Mouse (Mus musculus): Measurements from ENCODE around the gene Lrrk1. TPM values are rescaled to one million over a fixed set of nuclear protein-coding genes. Genes with fewer than 3 reads are reported as not detected.

The Lrrk1 gene
- polyA plus RNA-seq, 1 experiment from 2014 or later = 19.5 TPM

DNA sequence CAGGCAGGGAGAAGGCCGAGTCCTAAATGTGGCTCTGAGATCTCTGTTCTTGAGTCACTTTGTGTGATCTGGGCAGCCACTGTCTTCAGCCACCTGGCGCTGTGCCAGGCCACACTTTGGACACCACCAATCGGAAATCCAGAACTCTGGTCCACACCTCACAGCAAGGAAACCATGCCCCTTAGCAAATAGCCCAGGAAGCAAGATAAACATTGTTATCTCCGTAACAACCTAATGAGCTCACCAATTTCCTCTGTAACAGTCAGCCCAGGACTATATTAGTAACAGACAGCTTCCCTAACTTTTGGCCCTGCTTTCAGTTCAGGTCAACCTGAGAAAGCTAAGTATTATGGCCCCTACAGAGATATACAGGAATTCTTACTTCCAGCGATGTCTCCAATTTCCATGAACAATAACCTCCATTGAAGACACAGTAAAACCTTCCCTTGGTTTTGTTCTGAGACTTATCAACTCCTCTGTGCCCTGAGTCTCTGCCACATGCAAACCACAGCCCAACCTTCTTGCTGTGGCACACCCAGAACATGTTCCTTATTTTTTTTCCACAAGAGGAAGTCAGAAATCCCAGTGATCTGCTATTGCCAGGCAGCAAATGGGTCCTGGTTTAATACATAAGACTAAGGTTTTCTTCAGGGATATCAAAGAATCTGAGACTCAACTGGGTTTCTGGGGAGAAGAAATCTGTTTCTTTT lies 78.8 kb downstream of the Lrrk1 start:
- WGBS = 50% methylated on average over 5 of the region's 5 CpGs
- Histone ChIP-seq H3K27ac (peak overlapping the region; percentile 80), H3K27me3 (replicated peaks) (no peaks in the 10 kb centered on the region), H3K4me2 (no peak overlapping the region), H3K4me3 (replicated peaks) (no peak overlapping the region), H3K9ac (no peak overlapping the region), H3K36me3 (0 out of 2 replicates have a peak, but pooled peaks cover 7% of the 10 kb centered on the region), H3K9me3 (no peaks in the 10 kb centered on the region), H3K4me1 (peaks cover 9% of the 10 kb centered on the region; the same call in 1 of the 2 replicates)
- peak; percentile 85 for ATAC-seq (ENCODE audit: insufficient read depth, low FRiP score, low read depth)

DNA sequence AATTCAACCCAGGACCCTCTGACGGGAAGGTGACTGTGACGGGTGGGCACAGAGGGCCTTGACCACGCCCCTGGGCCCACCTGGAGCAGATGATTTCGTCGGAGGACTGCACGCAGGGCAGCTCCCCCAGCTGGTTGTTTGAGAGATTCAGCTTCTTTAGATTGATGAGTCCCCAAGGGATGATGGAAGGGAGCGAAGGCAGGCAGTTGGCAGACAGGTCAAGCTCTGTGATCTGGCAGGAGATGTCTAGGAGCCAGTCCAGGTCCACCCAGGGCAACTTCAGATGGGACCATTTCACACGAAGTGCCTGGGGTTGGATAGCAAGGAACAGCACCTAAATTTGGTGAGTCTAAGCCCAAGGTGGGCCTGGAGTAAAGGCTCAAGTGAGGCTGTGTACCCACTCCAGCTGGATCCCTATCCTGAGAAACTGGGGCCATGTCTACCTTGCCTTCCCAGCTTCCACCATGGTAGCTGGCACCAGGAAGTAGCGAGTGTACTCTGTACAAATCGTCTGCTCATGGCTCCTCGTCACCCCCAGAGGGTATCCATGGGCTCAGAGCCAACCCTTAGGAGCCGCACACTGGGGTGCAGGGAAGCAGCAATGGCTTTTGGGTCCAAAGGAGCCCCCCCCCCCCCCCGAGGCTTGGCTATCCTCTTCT lies 79.4 kb downstream of the Lrrk1 start:
- ATAC-seq (ENCODE audit: insufficient read depth, low FRiP score, low read depth) = peak; percentile 38
- Histone ChIP-seq H3K9me3 (no peaks in the 10 kb centered on the region), H3K9ac (no peak overlapping the region), H3K4me3 (replicated peaks) (no peak overlapping the region), H3K36me3 (0 out of 2 replicates have a peak, but pooled peaks cover 10% of the 10 kb centered on the region), H3K27me3 (replicated peaks) (no peaks in the 10 kb centered on the region), H3K4me1 (peaks cover 11% of the 10 kb centered on the region; the same call in 1 of the 2 replicates), H3K4me2 (no peak overlapping the region), H3K27ac (peak overlapping the region; percentile 80)
- 71% methylated on average over 13 of the region's 13 CpGs for WGBS

DNA sequence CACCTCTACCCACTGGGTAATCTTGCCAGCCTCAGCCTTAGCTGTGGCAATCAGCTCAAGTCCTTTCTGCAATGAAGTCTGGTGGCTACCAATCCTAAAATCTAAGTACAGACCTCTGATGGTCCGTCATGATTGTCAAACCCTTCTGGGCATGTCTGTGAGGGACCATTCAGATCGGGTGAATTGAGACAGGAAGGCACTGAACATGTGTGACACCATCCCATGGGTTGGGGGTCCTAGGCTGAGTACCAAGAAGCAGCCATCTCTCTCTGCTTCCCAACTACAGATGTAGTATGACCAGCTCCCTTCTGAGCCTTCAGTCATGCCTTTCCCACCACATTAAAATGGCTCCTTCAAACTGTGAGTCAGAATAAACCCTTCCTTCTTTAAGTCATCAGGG lies 80.4 kb downstream of the Lrrk1 start:
- peaks cover 11% of the 10 kb centered on the region; the same call in 1 of the 2 replicates for H3K4me1 ChIP-seq
- 0 out of 2 replicates have a peak, but pooled peaks cover 10% of the 10 kb centered on the region for H3K36me3 ChIP-seq
- no peaks in the 10 kb centered on the region for H3K9me3 ChIP-seq
- 81% methylated on average over 2 of the region's 2 CpGs for WGBS
- H3K4me3 ChIP-seq (replicated peaks) = no peak overlapping the region
- H3K9ac ChIP-seq = no peak overlapping the region
- no peak for ATAC-seq (ENCODE audit: insufficient read depth, low FRiP score, low read depth)
- no peak overlapping the region for H3K4me2 ChIP-seq
- H3K27ac ChIP-seq = no peak overlapping the region
- H3K27me3 ChIP-seq (replicated peaks) = no peaks in the 10 kb centered on the region

DNA sequence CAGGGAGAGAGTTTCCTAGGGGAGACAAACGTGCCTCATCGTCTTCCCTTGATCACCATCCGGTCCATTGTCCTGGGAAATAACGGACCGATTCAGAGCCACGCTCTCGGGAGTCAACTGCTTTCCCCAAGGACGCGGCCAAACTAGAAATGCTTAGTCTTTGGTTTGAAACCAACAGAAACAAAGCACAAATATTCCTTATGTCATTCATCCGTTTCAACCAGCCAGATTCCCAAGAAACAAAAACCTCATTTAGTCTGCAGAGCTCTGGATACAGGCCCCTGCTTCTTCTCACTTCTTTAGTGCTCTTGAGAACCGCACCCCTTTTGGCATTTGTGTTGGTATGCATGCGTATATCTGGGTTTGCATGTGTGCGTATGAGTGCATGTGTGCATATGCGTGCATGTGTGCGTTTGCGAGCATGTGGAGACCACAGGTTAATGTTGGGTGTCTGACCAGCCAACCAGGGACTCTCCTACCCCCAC lies 82.4 kb downstream of the Lrrk1 start:
- WGBS = 87% methylated on average over 16 of the region's 16 CpGs
- ATAC-seq (ENCODE audit: insufficient read depth, low FRiP score, low read depth) = no peak
- Histone ChIP-seq H3K9me3 (no peaks in the 10 kb centered on the region), H3K4me2 (no peak overlapping the region), H3K27me3 (replicated peaks) (no peaks in the 10 kb centered on the region), H3K4me1 (0 out of 2 replicates have a peak, but pooled peaks cover 7% of the 10 kb centered on the region), H3K4me3 (replicated peaks) (no peak overlapping the region), H3K36me3 (0 out of 2 replicates have a peak, but pooled peaks cover 10% of the 10 kb centered on the region), H3K9ac (no peak overlapping the region), H3K27ac (no peak overlapping the region)

DNA sequence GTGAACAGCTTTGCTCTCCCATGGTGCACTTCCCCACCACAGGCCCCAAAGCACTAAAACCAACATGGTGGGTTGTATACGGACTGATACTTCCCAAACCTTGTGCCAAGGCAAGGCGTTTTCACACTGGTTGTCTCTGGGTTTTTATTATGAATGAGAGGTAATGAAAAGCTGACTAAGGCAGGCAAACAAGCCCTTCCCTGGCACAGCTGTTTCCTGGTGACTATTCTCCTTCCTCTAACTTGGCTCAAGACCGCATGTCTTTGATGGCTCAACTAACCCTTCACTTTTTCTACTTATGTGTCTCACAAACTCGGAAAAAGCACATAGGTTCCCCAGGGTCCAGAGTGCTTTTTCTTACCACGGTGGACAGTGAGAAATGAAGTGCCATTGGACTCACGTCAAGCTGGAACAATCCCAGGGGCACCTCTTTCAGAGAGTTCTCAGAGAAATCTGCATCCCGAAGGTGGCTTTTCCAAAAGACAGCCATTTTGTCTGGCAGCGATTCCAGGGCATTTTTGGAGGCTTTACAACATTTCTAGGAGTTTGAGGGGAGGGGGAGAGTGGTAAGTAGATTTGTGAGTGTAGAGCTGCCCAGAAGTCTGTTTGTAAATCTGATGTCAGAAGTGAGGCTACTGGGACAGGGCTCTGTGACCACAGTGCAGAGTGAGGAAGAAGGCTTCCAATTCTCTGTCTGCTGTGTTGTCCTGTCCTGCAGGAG lies 83.0 kb downstream of the Lrrk1 start:
- ATAC-seq (ENCODE audit: insufficient read depth, low FRiP score, low read depth) = no peak
- Histone ChIP-seq H3K27me3 (replicated peaks) (no peaks in the 10 kb centered on the region), H3K4me2 (no peak overlapping the region), H3K4me1 (0 out of 2 replicates have a peak, but pooled peaks cover 7% of the 10 kb centered on the region), H3K9ac (no peak overlapping the region), H3K4me3 (replicated peaks) (no peak overlapping the region), H3K27ac (no peak overlapping the region), H3K36me3 (0 out of 2 replicates have a peak, but pooled peaks cover 10% of the 10 kb centered on the region), H3K9me3 (no peaks in the 10 kb centered on the region)
- 77% methylated on average over 8 of the region's 8 CpGs for WGBS

DNA sequence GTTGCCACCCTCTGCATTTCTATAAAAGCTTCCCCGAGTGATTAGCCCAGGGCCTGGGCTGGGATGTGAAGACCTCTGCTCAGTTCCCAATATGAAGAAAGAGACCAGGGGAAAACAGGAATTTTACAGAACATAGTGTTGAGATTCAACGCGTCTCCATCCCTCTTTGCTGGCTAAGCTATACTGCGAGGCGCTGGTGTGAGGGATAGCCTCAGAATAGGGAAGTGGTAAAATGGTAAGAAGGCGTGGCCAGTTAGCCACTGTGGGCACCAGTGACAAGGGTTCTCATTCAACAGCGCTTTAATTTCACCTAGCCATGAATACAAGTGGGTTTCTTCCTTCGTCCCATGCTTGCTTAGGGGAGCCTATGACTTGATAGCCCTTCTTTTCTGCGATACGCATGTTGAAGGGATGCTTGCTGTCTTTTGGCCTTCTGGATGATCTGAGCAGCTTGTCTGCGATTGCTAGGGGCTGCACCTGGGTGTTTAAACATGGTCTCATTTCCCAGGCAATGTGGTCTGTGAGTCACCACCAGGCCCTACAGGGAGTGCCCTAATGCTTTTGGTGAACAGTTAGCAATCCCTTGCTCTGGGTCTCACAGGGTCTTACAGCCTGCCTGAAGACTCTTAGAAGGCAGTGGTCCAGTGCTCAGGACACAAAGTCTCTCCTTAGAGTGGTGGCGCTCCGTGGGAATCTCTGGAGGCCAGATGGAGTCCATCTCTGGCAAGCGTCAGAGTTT lies 84.1 kb downstream of the Lrrk1 start:
- Histone ChIP-seq H3K4me2 (no peak overlapping the region), H3K27ac (no peak overlapping the region), H3K4me1 (0 out of 2 replicates have a peak, but pooled peaks cover 7% of the 10 kb centered on the region), H3K4me3 (replicated peaks) (no peak overlapping the region), H3K36me3 (0 out of 2 replicates have a peak, but pooled peaks cover 13% of the 10 kb centered on the region), H3K9ac (no peak overlapping the region), H3K27me3 (replicated peaks) (no peaks in the 10 kb centered on the region), H3K9me3 (no peaks in the 10 kb centered on the region)
- WGBS = 84% methylated on average over 14 of the region's 14 CpGs
- ATAC-seq (ENCODE audit: insufficient read depth, low FRiP score, low read depth) = no peak

DNA sequence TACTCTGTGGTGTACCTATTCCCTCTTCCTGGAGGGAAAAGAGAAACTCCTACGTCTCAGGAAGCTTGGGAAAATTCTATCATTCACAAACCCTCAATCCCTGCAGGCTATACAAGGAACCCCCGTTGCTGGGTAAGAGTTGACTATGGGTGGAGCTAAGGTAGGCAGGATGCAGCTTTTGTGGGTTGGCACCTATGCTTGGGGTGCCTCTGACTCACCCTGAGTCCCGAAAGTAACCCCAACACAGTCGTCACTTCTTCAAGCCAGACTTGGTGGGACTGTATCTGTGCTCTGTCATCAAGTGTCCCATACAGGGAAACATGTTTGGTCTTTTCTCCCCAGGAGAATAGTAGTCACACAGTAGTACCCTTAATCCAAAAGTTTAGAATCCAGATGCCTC lies 86.7 kb downstream of the Lrrk1 start:
- no peak for ATAC-seq (ENCODE audit: insufficient read depth, low FRiP score, low read depth)
- H3K9me3 ChIP-seq = no peaks in the 10 kb centered on the region
- 0 out of 2 replicates have a peak, but pooled peaks cover 8% of the 10 kb centered on the region for H3K36me3 ChIP-seq
- no peak overlapping the region for H3K4me3 ChIP-seq (replicated peaks)
- 0 out of 2 replicates have a peak, but pooled peaks cover 3% of the 10 kb centered on the region for H3K4me1 ChIP-seq
- H3K27ac ChIP-seq = no peak overlapping the region
- 77% methylated on average over 4 of the region's 4 CpGs for WGBS
- no peaks in the 10 kb centered on the region for H3K27me3 ChIP-seq (replicated peaks)
- no peak overlapping the region for H3K9ac ChIP-seq
- no peak overlapping the region for H3K4me2 ChIP-seq

DNA sequence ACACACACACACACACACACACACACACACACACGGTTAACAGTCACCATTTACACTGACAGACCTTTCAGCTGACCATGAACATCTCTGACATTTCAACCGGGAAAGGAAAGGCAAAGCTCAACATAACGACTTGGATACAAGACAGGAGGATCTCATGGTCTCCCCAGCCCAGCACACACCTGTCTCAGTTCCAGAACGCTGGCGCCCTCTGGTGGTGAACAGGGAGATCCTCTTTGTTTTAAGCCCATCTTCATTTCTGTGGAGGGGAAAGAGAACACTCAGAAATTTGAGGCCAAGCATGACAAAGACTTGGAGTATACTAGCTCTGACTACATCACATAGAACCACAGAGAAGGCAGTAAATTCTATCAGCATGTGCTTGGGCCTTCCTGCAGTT lies 87.5 kb downstream of the Lrrk1 start:
- Histone ChIP-seq H3K36me3 (0 out of 2 replicates have a peak, but pooled peaks cover 10% of the 10 kb centered on the region), H3K9ac (no peak overlapping the region), H3K27me3 (replicated peaks) (no peaks in the 10 kb centered on the region), H3K4me2 (no peak overlapping the region), H3K4me1 (0 out of 2 replicates have a peak, but pooled peaks cover 3% of the 10 kb centered on the region), H3K4me3 (replicated peaks) (no peak overlapping the region), H3K27ac (no peak overlapping the region), H3K9me3 (no peaks in the 10 kb centered on the region)
- WGBS = 3% methylated on average over 5 of the region's 5 CpGs
- peak; percentile 63; the same call in 1 of the 2 replicates for ATAC-seq (ENCODE audit: insufficient read depth, low FRiP score, low read depth)

DNA sequence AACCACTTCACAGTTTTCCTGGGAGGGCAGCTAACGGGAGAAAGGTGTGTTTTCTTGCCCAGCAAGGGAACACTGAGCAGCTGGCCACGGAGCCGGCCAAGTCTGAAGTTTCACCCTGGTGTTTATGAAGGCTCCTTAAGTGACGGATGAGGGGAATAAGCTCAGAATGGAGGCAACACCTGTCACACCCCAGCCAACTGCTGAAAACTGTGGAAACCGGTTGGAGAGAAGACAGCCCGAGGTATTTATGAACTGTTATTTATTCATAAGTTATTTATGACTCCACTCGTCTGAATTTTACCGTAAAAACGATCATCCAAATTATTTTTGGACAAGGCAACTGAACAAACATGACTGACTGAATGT lies 90.5 kb downstream of the Lrrk1 start:
- H3K4me3 ChIP-seq (replicated peaks) = no peak overlapping the region
- no peaks in the 10 kb centered on the region for H3K9me3 ChIP-seq
- H3K9ac ChIP-seq = no peak overlapping the region
- no peak overlapping the region for H3K27ac ChIP-seq
- no peak overlapping the region for H3K4me2 ChIP-seq
- no peaks in the 10 kb centered on the region for H3K27me3 ChIP-seq (replicated peaks)
- H3K36me3 ChIP-seq = 0 out of 2 replicates have a peak, but pooled peaks cover 13% of the 10 kb centered on the region
- ATAC-seq (ENCODE audit: insufficient read depth, low FRiP score, low read depth) = no peak
- WGBS = 59% methylated on average over 9 of the region's 9 CpGs
- no peaks in the 10 kb centered on the region for H3K4me1 ChIP-seq

DNA sequence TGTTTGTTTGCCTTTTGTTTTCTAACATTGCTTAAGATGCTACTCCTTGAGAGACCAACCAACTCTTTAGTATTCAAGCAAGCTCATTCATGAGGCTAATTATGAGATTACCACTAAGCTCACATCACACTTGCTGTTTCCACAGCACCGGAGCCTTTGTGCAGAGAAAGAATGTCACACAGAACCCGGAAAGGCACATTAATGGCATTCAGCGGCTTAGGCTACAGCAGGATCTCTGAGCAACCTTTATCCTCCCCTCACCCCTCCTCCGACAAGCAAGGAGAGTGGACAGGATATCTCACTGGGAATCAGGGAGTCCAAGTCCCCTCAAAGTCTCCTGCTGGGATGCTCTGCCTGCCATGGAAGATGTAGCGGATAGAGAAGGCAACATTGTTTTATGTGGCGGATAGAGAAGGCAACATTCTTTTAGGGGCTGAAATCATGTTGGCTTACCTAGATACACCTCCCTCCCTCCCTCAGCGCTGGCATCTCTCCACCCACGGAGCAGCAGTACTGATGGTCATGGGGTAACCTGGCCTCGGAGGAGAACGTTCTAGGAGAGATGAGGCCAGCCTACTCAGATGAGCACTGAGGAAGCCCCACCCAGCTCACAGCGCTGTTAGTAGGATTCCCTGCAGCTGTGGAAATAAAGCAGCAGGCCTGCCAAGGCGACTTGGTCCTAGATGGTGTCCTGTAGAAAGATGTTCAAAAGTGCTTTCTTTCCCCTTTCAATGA lies 91.1 kb downstream of the Lrrk1 start:
- no peak overlapping the region for H3K27ac ChIP-seq
- H3K36me3 ChIP-seq = 0 out of 2 replicates have a peak, but pooled peaks cover 14% of the 10 kb centered on the region
- H3K9ac ChIP-seq = no peak overlapping the region
- H3K9me3 ChIP-seq = no peaks in the 10 kb centered on the region
- H3K4me2 ChIP-seq = no peak overlapping the region
- WGBS = 64% methylated on average over 12 of the region's 12 CpGs
- H3K4me3 ChIP-seq (replicated peaks) = no peak overlapping the region
- H3K4me1 ChIP-seq = no peaks in the 10 kb centered on the region
- no peak for ATAC-seq (ENCODE audit: insufficient read depth, low FRiP score, low read depth)
- H3K27me3 ChIP-seq (replicated peaks) = no peaks in the 10 kb centered on the region

Measured in stomach, embryonic 15.5 days (tissue).